Mouse (Mus musculus): ENCODE data around the gene Hoxa2.

Gene Hoxa2

GRCm38 (mm10) chr6:52162611-52163365, 1.8 kb downstream of the Hoxa2 start:
- DNase-seq, result no peak

- no peak for DNase-seq
Observed at GRCm38 (mm10) chr6:52162093-52162380, 2.6 kb downstream of the Hoxa2 start.

- DNase-seq, result no peak
Observed at GRCm38 (mm10) chr6:52161336-52162092, 3.1 kb downstream of the Hoxa2 start.

- no peak for DNase-seq
Observed at GRCm38 (mm10) chr6:52160511-52161335, 3.9 kb downstream of the Hoxa2 start.

- DNase-seq, result no peak
Observed at GRCm38 (mm10) chr6:52159979-52160378, 4.7 kb downstream of the Hoxa2 start.

- DNase-seq, result no peak
Observed at GRCm38 (mm10) chr6:52159164-52159761, 5.4 kb downstream of the Hoxa2 start.

GRCm38 (mm10) chr6:52158276-52159051, 6.2 kb downstream of the Hoxa2 start, which contains the start of gene Hoxa1:
Gene Hoxa1 (minus strand): TSS chr6:52158317.
- no peak for DNase-seq

- no peak for DNase-seq
Observed at GRCm38 (mm10) chr6:52157466-52158275, 7.0 kb downstream of the Hoxa2 start.

- no peak for DNase-seq
Observed at GRCm38 (mm10) chr6:52156551-52157200, 8.0 kb downstream of the Hoxa2 start.

GRCm38 (mm10) chr6:52155471-52155870, 9.2 kb downstream of the Hoxa2 start:
- DNase-seq, result no peak

GRCm38 (mm10) chr6:52154044-52154443, 10.6 kb downstream of the Hoxa2 start:
- DNase-seq, result no peak

GRCm38 (mm10) chr6:52153270-52153669, 11.4 kb downstream of the Hoxa2 start:
- DNase-seq, result no peak

GRCm38 (mm10) chr6:52152226-52153193, 12.1 kb downstream of the Hoxa2 start:
- DNase-seq, result no peak

- DNase-seq, result no peak
Observed at GRCm38 (mm10) chr6:52151571-52151970, 13.1 kb downstream of the Hoxa2 start.

- DNase-seq, result no peak
Observed at GRCm38 (mm10) chr6:52150401-52150966, 14.1 kb downstream of the Hoxa2 start.

- DNase-seq, result no peak
Observed at GRCm38 (mm10) chr6:52139115-52139514, 25.5 kb downstream of the Hoxa2 start.

GRCm38 (mm10) chr6:52138576-52138975, 26.1 kb downstream of the Hoxa2 start:
- no peak for DNase-seq

- no peak for DNase-seq
Observed at GRCm38 (mm10) chr6:52137841-52138535, 26.6 kb downstream of the Hoxa2 start.

GRCm38 (mm10) chr6:52123673-52124072, 41.0 kb downstream of the Hoxa2 start:
- no peak for DNase-seq

All from right cerebral cortex, adult 18-20 months (tissue).